Mouse (Mus musculus) G1E (cell line): ENCODE results near the gene Tmem33. TPM values are rescaled to one million over a fixed set of nuclear protein-coding genes. Genes with fewer than 3 reads are reported as not detected.

ENCODE experiments used
- ATAC-seq: 2 replicates; pipeline ENCODE4 v1.8.0; 2016; ENCODE audit warnings: mild to moderate bottlenecking; ENCODE audit not compliant: insufficient number of reproducible peaks, poor library complexity, low FRiP score, severe bottlenecking; ENCODE audit errors: extremely low read depth
- DNase-seq: peaks from one replicate; pipeline ENCODE4 v3.0.0; 2012; ENCODE audit warnings: low spot score
- H3K27me3 ChIP-seq: 2 replicates; pipeline ENCODE4 v1.6.1; 2012; ENCODE audit warnings: mild to moderate bottlenecking, low read length, inconsistent platforms; ENCODE audit not compliant: insufficient read depth
- H3K36me3 ChIP-seq: replicated peaks from 2 replicates; pipeline ENCODE3; 2012; ENCODE audit warnings: mild to moderate bottlenecking, inconsistent platforms
- H3K4me1 ChIP-seq: 2 replicates; pipeline ENCODE4 v1.6.1; 2012; ENCODE audit warnings: low read depth, low read length, inconsistent platforms, mixed read lengths; ENCODE audit not compliant: insufficient read depth
- H3K4me3 ChIP-seq: 2 replicates; pipeline ENCODE4 v1.5.1; 2012; ENCODE audit warnings: low read depth, mild to moderate bottlenecking, inconsistent platforms, low read length, moderate library complexity, mixed read lengths
- H3K9me3 ChIP-seq: replicated peaks from 2 replicates; pipeline ENCODE4 v1.6.1; 2012; ENCODE audit warnings: inconsistent platforms
- CTCF ChIP-seq: IDR thresholded peaks from 2 replicates; pipeline ENCODE4 v1.5.1; 2012; ENCODE audit warnings: low read depth, low read length, inconsistent platforms, mixed read lengths
- GATA1 ChIP-seq: IDR thresholded peaks from 2 replicates; pipeline ENCODE4 v1.6.1; 2012; ENCODE audit warnings: borderline replicate concordance, low read length, inconsistent platforms, mixed read lengths
- GATA2 ChIP-seq: IDR thresholded peaks from 2 replicates; pipeline ENCODE4 v1.6.1; 2012; ENCODE audit warnings: low read depth, low read length, inconsistent platforms, borderline replicate concordance
- POLR2AphosphoS5 ChIP-seq: IDR thresholded peaks from 2 replicates; pipeline ENCODE4 v1.6.1; 2012; ENCODE audit warnings: low read depth, low read length, inconsistent platforms; ENCODE audit not compliant: insufficient replicate concordance
- TAL1 ChIP-seq: conservative IDR thresholded peaks from 2 replicates; pipeline ENCODE4 v1.6.1; 2012; ENCODE audit warnings: low read depth, low read length, inconsistent platforms, mixed read lengths
- polyA plus RNA-seq: library from polyadenylated mRNA; stranded (reverse); fragments of >175 nt; gene quantifications from 2 replicates; pipeline ENCODE4 v1.2.3, GENCODE M21; 2012
- total RNA-seq, 2 experiments: library from RNA; stranded (forward) in 1 of 2; stranded (reverse) in 1 of 2; fragments of 200-1000 nt in 1 of 2; fragments of >200 nt in 1 of 2; fragmentation: Nextera tagmentation in 1 of 2; gene quantifications; 2 replicates each; pipeline ENCODE4 v1.2.3; 2014 to 2017

Gene Tmem33
- total and polyA plus RNA-seq, 3 experiments = 75.8 to 151 (median 82.3) TPM

DNA sequence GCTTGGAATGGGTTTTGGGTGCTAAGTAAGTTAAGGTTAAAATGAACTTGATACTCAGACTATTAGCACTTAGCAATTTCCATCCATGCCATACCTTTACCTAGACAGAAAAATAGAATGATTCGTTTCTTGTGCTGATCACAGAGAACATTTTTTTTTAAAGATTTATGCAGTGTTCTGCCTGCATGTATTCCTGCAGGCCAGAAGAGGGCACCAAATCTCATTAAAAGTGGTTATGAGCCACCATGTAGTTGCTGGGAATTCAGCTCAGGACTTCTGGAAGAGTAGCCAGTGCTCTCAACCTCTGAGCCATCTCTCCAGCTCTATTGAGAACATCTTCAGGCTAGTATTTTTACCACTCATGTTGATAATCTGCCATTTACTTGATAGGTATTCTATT is 5.7 kb downstream of the Tmem33 start:
- TF ChIP-seq GATA1 (no peak), TAL1 (no peak), CTCF (no peak), POLR2AphosphoS5 (no peak), GATA2 (no peak)
- H3K27me3 ChIP-seq = no peaks in the 10 kb centered on the region
- no peak overlapping the region for H3K4me3 ChIP-seq
- ATAC-seq = no peak
- H3K4me1 ChIP-seq = peaks cover 57% of the 10 kb centered on the region
- no peak for DNase-seq
- peaks cover 62% of the 10 kb centered on the region for H3K36me3 ChIP-seq
- H3K9me3 ChIP-seq = no peaks in the 10 kb centered on the region

DNA sequence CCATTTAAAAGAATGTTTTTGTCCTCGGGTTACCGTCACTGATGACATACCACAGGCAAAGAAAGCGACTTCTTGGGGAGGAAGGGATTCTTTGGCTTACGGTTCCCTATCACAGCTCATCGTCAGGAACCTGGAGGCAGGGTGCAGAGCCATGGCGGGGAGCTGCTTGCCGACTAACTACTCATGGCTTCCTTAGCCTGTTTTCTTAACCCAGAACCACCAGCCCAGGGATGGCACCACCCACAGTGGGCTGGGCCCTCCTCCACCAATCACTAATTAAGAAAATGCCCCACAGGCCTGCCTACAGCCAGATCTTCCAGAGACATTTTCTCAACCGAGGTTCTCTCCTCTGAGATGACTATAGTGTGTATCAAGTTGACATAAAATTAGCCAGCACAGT is 8.9 kb downstream of the Tmem33 start:
- Histone ChIP-seq H3K27me3 (no peaks in the 10 kb centered on the region), H3K4me3 (no peak overlapping the region; the same call in 1 of the 2 replicates), H3K4me1 (peaks cover 42% of the 10 kb centered on the region), H3K36me3 (peaks cover 46% of the 10 kb centered on the region), H3K9me3 (no peaks in the 10 kb centered on the region)
- TF ChIP-seq CTCF (no peak), TAL1 (no peak), POLR2AphosphoS5 (no peak), GATA2 (no peak), GATA1 (no peak)
- ATAC-seq (no peak), DNase-seq (no peak)

DNA sequence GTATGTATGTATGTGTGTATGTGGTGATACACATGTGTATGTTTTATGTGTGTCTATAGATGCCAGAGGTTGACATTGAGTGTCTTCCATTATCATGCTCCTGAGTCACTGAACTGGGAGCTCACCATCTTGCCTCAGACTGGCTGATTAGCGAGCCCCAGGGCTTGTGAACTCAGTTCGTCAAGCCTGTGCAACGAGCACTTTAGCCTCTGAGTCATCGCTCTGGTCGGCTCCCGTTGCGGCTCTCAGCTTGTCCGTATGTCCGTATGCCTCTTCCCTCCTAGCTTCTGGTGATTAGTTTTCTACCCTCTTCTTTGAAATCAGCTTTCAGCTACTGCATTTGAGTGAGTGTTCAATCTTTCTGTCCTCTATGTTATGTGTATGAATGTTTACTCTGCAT is 19.0 kb downstream of the Tmem33 start:
- 0 out of 2 replicates have a peak, but pooled peaks have one; percentile 24 for ATAC-seq
- DNase-seq = no peak
- H3K9me3 ChIP-seq = no peaks in the 10 kb centered on the region
- peaks cover 36% of the 10 kb centered on the region for H3K4me1 ChIP-seq
- H3K36me3 ChIP-seq = peaks cover 57% of the 10 kb centered on the region
- H3K4me3 ChIP-seq = no peak overlapping the region; the same call in 1 of the 2 replicates
- TF ChIP-seq TAL1 = no peak
- TF ChIP-seq GATA1 = no peak
- no peak for TF ChIP-seq POLR2AphosphoS5
- no peak for TF ChIP-seq GATA2
- no peak for TF ChIP-seq CTCF
- H3K27me3 ChIP-seq = no peaks in the 10 kb centered on the region

GRCm38 (mm10) chr5:67279840-67280239 is 19.5 kb downstream of the Tmem33 start:
- Histone ChIP-seq H3K36me3 (peaks cover 62% of the 10 kb centered on the region), H3K9me3 (no peaks in the 10 kb centered on the region), H3K4me3 (no peak overlapping the region; the same call in 1 of the 2 replicates), H3K27me3 (no peaks in the 10 kb centered on the region), H3K4me1 (peaks cover 36% of the 10 kb centered on the region)
- TF ChIP-seq TAL1 (no peak), GATA2 (no peak), POLR2AphosphoS5 (no peak), CTCF (no peak), GATA1 (no peak)
- ATAC-seq (no peak), DNase-seq (no peak)

- DNase-seq (peak; percentile 15), ATAC-seq (peak; percentile 88)
- Histone ChIP-seq H3K36me3 (peaks cover 67% of the 10 kb centered on the region), H3K4me1 (peaks cover 36% of the 10 kb centered on the region), H3K4me3 (no peak overlapping the region), H3K9me3 (no peaks in the 10 kb centered on the region), H3K27me3 (no peaks in the 10 kb centered on the region)
- TF ChIP-seq TAL1 (peak; percentile 93), GATA1 (no peak)
These were observed 20.0 kb downstream of the Tmem33 start for GRCm38 (mm10) chr5:67280400-67280799.

DNA sequence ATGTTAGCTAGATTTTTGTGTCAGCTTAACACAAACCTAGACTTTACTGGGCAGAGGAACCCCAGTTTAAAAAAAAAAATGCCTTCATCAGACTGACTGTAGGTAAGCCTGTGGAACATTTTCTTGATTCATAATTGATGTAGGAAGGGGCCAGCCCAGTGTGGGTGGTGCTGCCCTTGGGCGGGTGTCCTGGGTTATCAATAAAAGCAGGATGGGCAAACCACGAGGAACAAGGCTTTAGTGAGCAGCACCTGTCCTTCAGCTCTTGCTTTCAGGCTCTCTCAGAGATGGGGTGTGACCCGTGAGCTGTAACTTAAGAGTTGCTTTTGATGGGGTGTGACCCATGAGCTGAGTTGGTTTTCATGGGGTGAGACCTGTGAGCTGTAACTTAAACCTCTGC is 34.7 kb downstream of the Tmem33 start:
- TF ChIP-seq TAL1 (no peak), GATA2 (no peak), POLR2AphosphoS5 (no peak), GATA1 (no peak), CTCF (no peak)
- DNase-seq (no peak), ATAC-seq (peak; percentile 56)
- peaks cover 83% of the 10 kb centered on the region for H3K36me3 ChIP-seq
- no peaks in the 10 kb centered on the region for H3K9me3 ChIP-seq
- H3K4me1 ChIP-seq = peaks cover 12% of the 10 kb centered on the region
- H3K27me3 ChIP-seq = no peaks in the 10 kb centered on the region
- no peak overlapping the region for H3K4me3 ChIP-seq

DNA sequence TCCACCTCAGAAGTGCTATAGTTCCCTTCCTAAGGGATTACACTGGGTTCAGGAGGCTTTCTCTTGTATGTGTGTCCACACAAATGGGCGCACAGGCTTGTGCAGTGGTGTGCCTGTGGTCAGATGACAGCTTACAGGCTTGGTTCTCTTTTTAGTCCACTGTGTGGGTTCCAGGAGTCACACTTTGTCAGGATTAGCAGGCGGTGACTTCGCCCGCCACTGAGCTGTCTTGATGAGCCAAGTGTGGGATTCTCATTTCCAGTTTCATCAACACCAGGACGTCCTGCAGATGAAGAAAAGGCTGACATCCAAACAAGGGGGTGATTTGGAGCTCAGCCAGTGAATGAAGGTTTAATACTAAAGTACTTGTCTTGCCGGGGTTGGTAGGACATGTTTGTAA is 35.3 kb downstream of the Tmem33 start:
- Histone ChIP-seq H3K9me3 (no peaks in the 10 kb centered on the region), H3K4me3 (no peak overlapping the region), H3K36me3 (peaks cover 83% of the 10 kb centered on the region), H3K4me1 (peaks cover 19% of the 10 kb centered on the region), H3K27me3 (no peaks in the 10 kb centered on the region)
- TF ChIP-seq CTCF (no peak), GATA1 (no peak), POLR2AphosphoS5 (no peak), TAL1 (no peak), GATA2 (no peak)
- ATAC-seq (no peak), DNase-seq (no peak)
